Mouse (Mus musculus): ENCODE measurements around the gene Mylk4. TPM values are rescaled to one million over a fixed set of nuclear protein-coding genes. Genes with fewer than 3 reads are reported as not detected.

The Mylk4 gene
- 1,000 to 10,000 TPM; 1,586 to 2,341 (median 2,026) TPM for total RNA-seq (2022)

DNA sequence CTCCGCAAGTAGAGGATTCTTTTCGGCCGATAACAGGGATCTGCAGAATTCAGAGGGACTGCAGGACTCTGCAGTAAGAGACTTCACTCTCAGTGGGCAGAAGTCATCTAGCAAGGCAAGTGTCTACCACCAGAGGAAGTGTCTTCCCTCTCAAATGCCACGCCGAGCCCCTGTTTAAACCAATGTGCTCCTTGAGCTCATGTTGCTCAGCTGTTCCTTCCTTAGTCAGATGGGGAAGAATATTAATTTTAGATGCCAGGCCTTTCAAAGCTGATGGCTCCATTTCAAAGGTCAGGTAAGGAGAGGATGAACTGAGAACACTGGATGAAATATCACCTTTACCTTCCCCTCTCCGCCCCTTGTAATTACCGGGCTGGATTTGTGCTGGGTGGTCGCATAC, at the start of gene Mylk4:
Gene Mylk4 (minus strand): TSS at position 139 of the 400 bp plus-strand sequence.
- peak in 1 of 2 experiments; percentile 64 for DNase-seq (ENCODE audit: low spot score in 2 of 2)

- no peak for DNase-seq (ENCODE audit: low spot score in 2 of 2)
These were observed 49.5 kb upstream of the Mylk4 start for GRCm38 (mm10) chr13:32833237-32833636.

GRCm38 (mm10) chr13:32832776-32833175, 49.0 kb upstream of the Mylk4 start:
- no peak for DNase-seq (ENCODE audit: low spot score in 2 of 2)

DNA sequence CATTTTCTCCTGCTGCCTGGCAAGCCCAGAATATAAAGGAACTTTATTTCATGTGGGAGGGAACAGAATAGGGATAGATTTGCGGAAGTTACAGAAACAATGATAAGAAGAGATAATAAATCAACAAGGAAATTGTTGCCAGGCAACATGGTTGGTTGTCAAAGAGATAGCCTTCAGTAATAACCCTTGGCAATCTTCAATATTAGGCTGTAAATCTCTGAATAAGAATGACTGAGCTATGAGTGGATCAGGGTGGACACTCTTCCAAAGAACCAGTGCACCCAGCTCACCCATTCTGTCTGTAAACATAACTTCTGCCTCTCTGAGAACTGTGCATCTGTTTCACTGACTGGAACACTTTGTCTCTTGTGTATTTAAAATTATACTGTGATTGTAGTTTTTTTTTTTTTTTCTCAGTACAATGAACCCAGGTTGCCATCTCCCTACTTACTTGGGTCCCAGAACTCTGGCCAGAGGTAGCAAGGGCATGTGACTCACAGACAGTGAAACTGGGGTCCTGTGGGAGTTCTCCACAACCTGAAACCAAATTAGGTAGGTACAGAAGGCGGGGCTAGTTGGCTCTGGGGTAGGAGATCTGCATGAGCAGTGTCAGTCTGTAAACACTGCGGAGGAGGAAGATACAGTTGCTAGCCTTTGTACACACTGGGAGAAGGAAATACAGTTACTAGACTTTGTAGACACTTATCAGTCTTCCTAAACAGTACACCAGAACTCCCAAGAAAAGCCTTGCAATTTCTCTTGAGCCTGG, 47.9 kb upstream of the Mylk4 start:
- DNase-seq (ENCODE audit: low spot score in 2 of 2): no peak

- no peak for DNase-seq (ENCODE audit: low spot score in 2 of 2)
These were observed 45.1 kb upstream of the Mylk4 start for GRCm38 (mm10) chr13:32828886-32829285.

DNA sequence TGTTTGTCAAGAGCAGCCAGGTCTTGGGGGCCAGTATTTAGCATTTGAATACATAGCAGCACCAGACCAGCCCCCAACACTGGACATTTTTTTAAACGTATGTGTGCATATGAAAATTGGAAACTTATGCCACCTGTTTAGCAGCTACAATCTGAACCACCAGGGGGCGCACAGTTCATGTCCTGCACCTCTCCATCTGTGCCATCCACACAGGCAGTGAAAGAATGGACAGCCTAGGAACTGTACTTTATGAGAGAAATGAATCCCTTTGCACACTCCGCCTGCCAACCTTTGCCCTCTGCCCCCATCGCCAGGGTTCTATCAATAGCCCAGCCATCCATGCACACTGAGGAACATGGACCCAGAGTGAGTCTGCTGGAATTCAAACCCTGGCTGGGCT, 44.2 kb upstream of the Mylk4 start:
- DNase-seq (ENCODE audit: low spot score in 2 of 2): peak; percentile 23 to 44

- no peak for DNase-seq (ENCODE audit: low spot score in 2 of 2)
These were observed 43.5 kb upstream of the Mylk4 start for GRCm38 (mm10) chr13:32827111-32827822.

- DNase-seq (ENCODE audit: low spot score in 2 of 2): no peak
These were observed 41.8 kb upstream of the Mylk4 start for GRCm38 (mm10) chr13:32825546-32825945.

DNA sequence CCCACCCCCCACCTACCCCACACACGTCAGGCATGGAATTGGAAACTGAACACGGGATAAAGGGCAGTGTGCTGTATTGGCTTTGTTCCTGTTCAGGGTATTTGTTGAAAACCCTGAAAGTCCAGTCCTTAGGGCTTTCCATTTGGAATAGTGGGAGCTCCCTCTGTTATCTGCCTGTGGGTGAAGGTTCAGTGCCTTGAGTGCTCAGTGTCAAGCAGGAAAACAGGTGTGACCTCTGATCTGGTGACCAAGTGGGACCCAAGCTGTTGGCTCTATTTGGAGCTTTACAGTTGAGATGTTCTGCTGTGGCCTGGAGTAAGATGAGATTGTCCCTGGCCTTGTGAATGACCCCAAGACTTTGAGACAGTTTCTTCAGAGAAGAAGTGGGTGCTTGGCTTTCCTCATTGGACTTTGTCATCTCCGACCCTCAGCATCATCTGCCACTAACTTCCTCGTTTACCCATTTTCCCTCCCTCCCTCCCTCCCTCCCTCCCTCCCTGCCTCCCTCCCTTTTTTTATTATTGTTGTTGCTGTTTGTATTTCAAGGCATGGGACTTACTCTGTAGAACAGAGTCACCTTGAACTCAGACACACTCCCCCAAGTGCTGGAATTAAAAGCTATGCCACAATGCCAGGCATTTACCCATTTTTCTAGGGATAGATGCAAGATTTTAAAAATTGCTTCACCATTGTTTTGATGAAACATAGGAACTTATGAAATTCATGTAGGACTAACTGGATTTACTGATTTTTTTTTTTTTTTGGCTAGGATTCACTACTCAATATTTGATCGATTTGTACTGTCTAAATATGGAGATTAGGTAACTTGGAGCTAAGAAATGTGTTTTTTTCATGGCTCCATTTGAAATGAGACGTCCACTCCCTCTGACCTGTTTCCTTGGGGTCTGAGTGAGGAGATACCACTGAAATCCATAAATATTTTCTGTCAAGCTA, 40.9 kb upstream of the Mylk4 start:
- DNase-seq (ENCODE audit: low spot score in 2 of 2): no peak

GRCm38 (mm10) chr13:32823126-32823525, 39.4 kb upstream of the Mylk4 start:
- DNase-seq (ENCODE audit: low spot score in 2 of 2): no peak

DNA sequence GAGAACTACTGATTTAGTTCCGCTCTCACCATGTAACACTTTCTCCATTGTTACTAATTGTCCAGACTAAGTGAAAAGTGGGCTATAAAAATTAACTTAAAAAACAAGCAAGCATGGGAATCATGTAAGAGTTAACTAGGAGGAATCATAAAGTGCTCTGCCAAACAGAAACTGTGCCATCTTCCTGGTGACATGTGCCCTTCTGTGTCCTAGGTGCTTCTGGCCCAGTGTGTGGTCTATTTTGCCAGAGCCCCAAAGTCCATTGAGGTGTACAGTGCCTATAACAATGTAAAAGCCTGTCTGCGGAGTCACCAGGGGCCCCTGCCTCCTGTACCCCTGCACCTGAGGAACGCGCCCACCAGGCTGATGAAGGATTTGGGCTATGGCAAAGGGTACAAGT, 37.9 kb upstream of the Mylk4 start:
- DNase-seq (ENCODE audit: low spot score in 2 of 2): no peak

DNA sequence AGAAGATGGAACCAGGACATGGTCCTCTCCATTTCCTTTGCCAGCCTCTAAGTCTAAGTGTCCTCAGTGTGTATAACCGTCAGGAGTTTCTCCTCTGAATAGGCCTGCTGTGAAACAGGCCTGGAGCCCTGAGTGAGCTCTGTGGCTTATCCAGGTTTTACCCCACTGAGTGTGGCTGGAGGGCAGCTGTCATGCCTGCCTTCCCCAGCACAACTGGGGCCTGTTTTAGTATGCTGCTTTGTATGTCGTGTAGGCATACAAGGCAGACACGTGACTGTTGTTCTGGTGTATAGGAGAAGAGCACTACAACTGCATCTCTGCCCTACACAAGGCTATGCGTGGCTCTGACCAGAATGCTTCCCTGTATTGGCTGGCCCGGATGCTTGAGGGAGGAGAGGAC, 36.2 kb upstream of the Mylk4 start:
- no peak for DNase-seq (ENCODE audit: low spot score in 2 of 2)

DNA sequence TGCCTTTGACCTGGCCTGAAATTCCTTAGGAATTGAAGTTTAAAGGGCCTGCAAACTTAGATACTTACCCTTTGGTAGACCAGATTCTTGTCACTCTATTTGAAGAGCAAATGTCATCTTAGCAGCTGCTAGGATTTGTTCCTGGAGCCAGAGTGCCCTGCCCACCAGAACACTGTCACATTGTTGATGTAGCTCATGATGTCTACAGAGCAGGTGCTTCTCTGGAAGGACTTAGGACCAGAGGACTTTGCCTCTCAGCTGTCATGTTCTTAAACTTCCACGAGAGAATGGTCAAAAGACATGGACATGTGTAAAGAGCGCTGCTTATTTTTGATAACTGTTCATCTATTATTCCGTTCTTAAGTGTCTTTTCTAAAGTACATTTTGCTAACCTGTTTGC, 35.5 kb upstream of the Mylk4 start:
- no peak for DNase-seq (ENCODE audit: low spot score in 2 of 2)

DNA sequence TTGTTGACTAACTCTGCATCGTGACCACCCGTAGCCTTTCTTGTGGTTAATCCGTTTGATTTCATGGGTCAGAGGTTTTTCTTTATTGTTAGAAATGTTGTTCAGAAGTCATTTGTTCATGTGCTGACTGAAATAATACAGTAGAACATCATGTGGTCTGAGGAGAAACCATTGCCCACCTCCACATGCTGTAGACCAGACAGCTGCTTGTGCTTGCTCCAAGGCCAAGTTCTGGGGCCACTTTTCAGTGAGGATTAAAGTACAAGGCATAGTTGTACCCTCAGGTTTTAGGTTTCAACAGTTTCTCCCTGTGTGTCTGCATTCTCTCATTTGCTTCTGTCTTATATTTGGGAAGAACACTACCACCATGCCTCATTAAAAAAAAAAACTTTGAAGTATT, 23.9 kb upstream of the Mylk4 start:
- DNase-seq (ENCODE audit: low spot score in 2 of 2): no peak

DNA sequence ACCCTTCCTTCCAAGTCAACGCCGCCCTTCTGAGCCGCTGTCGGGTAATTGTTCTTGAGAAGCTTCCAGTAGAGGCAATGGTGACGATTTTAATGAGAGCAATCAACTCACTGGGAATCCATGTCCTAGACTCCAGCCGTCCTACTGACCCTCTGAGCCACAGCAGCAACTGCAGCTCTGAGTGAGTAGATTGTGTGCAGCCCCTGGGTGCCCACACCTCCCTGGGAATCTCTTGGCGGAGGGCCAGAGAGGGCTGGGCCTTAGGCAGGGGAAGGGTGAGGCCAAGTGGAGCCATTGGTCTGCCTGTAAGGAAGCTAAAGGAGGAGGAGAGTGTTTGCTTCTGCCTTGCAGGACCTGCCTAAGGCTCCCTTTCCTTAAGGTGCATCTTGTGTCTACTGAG, 23.1 kb upstream of the Mylk4 start:
- no peak for DNase-seq (ENCODE audit: low spot score in 2 of 2)

GRCm38 (mm10) chr13:32803701-32804345, 20.1 kb upstream of the Mylk4 start:
- DNase-seq (ENCODE audit: low spot score in 2 of 2): no peak

- no peak for DNase-seq (ENCODE audit: low spot score in 2 of 2)
These were observed 18.7 kb upstream of the Mylk4 start, which contains the start of gene D930007J09Rik for GRCm38 (mm10) chr13:32802259-32803081. D930007J09Rik (minus strand) TSS chr13:32802849.

DNA sequence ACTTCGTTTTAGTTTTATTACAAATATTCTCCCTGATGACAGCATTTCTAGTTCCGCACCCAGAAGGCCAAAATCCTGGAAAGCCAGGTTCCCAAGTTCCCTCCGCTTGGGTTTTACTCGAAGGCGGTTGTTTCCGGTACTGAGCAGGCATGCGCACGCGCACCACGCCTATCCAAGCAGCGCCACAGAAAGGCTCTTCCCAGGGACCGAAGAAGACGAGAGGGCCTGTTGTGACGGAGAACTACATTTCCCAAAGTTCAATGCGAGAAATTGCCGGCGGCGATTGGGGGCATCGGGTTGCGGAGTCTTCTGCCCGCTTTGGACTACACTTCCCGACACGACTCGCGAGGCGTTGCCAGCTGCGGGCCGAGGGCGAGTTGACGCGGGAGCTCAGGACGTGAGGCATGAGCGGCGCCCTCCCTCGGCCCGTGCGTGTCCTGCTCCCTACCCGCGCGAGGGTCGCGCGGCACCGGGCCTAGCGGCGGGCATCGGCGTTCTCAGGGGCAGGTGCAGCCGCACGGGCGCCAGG, 18.0 kb upstream of the Mylk4 start, which contains the start of gene Wrnip1:
Gene Wrnip1 (plus strand): TSS at position 346 of the 529 bp plus-strand sequence.
- peak; percentile 92 to 96 for DNase-seq (ENCODE audit: low spot score in 2 of 2)

GRCm38 (mm10) chr13:32800859-32801258, 17.1 kb upstream of the Mylk4 start:
- DNase-seq (ENCODE audit: low spot score in 2 of 2): no peak

DNA sequence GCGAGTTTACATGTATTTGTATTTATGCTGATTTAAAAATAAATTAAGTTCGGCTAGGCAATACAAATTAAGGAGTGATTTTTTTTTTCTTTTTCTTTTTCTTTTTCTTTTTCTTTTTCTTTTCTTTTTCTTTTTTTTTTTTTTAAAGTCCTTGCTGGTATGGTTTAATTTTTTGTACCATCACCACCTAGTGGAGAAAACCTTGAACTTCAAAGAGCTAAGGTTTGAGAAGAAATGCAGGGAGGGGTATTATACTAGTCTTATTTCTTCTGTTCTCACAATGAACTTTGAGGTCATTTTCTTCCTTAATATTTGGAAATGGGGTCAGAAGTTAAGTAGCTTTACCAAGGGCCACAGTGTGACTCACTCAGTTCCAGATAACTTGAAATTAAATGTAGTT, 15.4 kb upstream of the Mylk4 start:
- no peak for DNase-seq (ENCODE audit: low spot score in 2 of 2)

All from gastrocnemius, adult 8-10 months (tissue).